Mouse (Mus musculus) left cerebral cortex, postnatal 4 days (tissue): ENCODE data around the gene Vac14. TPM values are rescaled to one million over a fixed set of nuclear protein-coding genes. Genes with fewer than 3 reads are reported as not detected.
"Not testable (repeated sequence)": the region's sequence is repeated elsewhere in the genome, so short reads cannot be mapped to it uniquely, and the experiment has no call there.

ENCODE experiments used
- DNase-seq: peaks from one replicate; pipeline ENCODE4 v3.0.0-alpha.2; 2022
- intact Hi-C: fragments of 180-260 bp; cut with DNase I; formaldehyde crosslinking; loops from one replicate; pipeline ENCODE4 v1.15.1; 2025
- total RNA-seq, 2 experiments: library from RNA; stranded (reverse); gene quantifications; 2 replicates each; pipeline ENCODE4 v1.2.3; 2021

The Vac14 gene
- total RNA-seq, 2 experiments from 2014 or later: 47.3 to 49.0 TPM

DNA sequence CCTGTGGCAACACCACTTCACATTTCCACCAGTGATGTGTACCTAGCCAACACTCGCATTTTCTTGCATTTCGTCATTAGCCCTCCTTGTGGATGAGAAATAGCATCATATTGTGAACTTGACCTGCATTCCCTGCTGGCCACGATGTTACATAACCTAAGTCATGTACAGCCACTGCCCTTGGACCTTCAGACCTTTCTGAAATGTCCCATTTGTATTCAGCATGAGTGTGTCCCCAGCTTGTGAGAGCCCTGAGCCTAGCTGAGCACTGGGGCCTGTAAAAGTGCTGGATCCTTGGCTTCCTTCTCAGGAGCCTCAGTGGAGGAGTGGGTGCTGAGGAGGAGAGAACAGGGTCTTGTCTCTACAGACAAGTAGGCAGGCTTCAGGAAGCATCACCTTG is 27.0 kb downstream of the Vac14 start:
- intact Hi-C loops: loop anchor here (10.0 kb wide), 1 partner anchor 169 kb away; no protein-coding TSS in a partner anchor
- DNase-seq: no peak

DNA sequence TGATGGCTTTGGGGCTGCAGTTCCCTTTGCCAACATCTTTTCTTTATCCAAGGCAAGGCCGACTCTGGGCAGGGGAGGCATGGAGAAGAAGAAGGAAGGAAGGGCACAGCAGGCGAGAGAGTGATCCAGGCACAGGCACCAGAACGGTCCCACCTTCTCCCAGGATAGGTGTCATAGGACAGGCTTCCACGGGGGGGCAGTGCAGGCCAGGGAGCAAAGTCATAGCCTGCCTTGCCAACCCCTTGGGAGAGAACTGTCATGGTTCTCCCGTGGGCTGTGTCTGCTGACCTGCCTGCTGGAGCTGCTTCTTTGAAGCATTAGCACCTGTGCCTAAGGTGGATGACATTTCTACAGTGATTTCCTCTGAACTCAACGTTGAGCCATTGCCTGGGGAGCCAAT is 27.7 kb downstream of the Vac14 start:
- peak; percentile 85 for DNase-seq
- intact Hi-C loops: loop anchor here (2.0 to 10.0 kb wide), 2 partner anchors 81 to 169 kb away; no protein-coding TSS in a partner anchor

DNA sequence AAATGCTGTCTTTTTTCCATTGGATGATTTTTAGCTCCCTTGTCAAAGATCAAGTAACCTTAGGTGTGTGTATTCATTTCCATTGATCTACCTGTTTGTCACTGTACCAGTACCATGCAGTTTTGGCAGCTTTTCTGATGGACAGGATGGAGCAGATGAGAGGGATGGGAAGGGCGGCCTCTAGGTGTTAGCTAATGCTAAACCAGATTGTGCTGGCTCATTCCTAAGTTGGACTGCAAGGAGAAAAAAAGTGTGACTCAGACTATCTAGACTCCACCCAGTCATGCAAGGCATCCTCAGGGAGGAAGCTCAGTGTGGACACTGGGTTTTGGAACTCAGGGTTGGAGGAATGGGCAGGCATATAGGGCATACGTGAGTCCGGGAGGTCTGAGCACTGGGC is 30.2 kb downstream of the Vac14 start:
- intact Hi-C loops: loop anchor here (10.0 kb wide), 1 partner anchor 166 kb away; no protein-coding TSS in a partner anchor
- no peak for DNase-seq

DNA sequence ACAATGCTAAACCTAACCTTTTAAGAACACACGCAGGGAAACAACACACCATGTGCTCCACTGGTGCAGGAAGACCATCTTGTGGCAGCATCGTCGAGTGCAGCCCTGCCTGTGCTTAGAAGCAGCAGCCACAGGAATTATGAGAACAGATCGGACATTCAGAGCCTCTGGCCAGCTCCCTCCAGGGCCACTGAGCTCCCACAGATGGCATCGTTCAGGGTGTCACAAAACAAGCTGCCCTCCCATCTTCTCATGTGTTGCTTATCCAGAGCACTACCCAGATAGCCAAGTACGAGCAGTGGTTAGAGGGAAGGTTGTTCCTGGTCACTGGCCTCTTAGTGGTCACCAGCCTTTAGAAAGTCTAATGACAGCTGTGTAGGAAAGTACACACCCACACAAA is 30.9 kb downstream of the Vac14 start:
- no peak for DNase-seq
- intact Hi-C loops: loop anchor here (10.0 kb wide), 1 partner anchor 166 kb away; no protein-coding TSS in a partner anchor

DNA sequence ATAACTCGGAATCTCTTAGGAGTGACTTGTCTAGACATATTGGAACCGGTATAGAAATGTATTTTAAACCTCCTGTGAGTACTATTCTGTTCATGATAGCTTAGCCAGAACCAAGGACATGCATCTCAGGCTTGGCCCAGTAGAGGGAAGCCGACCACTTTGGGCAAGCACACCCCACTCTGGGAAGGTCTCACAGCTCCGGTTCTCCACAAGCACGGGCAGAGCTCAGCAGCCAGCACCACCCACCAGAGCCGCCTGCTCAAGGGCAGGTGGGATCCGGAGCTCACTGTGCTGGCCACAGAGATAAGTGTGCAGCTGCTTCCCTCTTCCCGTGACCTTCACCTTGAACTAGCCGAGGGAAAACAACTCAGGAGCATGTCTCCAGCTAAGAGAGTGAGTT is 32.5 kb downstream of the Vac14 start:
- intact Hi-C loops: no loop called here
- DNase-seq: no peak

DNA sequence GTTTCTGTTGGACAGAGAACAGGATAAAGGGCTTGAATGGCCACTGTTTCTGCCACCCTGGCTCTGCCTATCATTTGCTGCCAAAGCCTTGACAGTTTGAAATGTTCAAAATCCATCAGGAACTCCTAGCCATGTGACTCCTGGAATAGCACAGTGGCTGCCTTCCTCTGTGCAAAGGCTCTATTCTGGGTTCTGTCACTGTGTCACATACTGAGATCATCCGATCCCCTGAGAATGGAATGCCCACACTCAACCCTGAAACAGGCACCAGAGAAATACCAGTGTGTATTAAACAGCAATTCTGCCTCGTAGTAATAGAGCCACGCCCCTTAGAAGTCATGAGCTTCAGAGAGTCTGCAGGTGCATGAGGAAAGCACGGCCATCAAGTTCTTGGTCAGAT is 33.5 kb downstream of the Vac14 start:
- intact Hi-C loops: no loop called here
- no peak for DNase-seq

DNA sequence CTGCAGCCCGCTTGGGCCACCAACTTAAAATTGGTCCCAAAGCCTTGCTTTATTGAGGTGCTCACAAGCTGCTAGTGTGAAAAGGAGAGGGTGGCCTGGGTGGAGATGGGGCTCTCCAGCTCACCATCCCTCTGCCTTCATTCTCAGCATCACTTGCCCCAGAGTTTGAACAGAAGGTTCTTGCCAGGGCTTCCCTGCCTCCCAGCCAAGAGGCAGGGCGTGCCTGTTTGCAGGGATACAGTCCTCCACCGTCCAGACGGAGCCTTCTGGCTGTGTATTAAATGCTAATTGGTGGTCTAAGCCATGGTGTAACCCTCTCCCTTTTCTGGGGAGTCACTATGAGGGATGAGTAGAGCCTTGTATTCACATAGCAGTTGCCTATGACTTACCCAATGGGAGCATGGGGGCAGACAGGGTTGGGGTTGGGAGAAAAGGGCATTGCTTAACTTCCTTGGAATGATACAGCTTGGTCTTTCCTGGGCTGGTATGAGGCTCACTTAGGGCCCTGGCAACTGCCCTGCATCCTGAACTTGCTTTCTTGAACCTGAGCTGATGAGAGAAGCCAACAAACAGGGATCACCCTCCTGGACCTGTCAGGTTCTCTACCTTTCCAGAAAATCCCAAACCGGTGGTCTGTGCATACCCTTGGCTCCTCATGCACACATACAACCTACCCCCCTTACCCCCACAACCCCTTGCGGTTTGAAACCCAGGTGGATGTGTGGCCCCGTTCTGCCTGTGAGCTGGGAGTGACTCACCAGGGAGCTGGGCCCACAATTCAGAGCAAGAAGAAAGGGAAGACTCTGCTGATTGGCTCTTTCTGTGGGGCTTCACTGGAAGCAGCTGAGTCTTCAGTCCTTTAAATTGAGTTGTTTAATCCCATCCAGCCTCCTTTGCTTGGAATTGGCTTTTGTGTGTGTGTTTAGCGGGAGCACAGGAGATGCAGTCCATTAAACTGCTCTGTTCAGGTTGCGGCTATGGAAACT is 36.0 kb downstream of the Vac14 start:
- intact Hi-C loops: no loop called here
- DNase-seq: peak; percentile 24

DNA sequence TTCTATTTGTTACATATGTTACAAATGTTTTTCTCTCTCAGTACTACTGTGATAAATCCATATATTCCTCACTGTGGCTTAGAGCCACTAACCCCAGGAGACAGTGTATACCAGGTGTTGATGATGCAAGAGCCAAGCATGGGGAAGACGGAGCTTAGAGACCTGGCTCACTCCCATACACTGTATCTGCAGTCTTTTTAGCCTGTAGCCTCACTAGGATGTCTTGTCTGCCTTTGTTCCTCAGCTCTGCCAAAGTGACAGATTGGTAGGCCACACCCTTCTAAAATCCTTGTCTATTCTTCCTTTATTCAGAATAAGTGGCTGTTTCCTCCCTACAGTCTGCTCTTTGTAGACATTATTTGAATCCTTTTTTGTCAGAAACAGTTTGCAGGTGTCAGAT is 37.4 kb downstream of the Vac14 start:
- intact Hi-C loops: no loop called here
- DNase-seq: peak; percentile 31

DNA sequence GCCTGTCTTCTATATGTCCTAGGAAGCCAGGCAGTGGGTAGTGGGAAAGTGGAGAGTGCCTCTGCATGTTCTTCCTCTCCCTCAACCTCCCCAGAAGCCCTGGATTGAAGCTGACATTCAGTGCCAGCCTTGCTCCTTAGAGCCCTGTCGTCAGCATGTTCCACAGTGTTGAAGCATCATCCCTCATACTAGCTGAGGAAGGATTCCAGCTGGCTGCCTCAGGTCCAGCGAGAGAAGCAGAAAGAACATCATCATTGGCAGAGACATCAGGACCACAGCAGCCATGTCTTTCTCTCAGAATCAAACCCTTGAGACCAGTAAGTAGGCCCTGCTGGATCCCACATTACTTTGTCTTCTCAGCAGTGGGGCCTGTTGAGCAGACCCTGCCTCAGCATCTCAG is 39.3 kb downstream of the Vac14 start:
- DNase-seq: no peak
- intact Hi-C loops: no loop called here

DNA sequence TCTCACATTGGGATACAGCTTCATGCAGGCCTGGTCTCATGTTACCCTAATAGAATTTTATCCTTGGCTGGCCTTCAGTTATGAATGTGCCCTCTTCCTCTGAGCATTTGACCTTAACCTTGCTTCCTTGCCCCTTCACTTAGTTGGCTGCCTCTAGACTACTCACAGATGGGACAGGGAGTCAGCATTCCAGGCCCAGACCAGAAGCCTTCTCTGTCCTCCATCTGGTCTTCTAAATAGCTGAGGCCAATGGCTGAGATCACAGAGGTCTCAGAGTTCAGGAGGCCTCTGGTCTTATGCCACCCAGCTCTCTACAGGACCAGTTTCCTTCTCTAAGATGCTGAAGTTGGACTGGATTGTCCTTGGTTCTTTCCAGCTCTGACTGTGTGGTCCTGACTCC is 41.7 kb downstream of the Vac14 start:
- intact Hi-C loops: loop anchor here (5.0 kb wide), 1 partner anchor 62 kb away; the partner anchor contains the start of gene Mtss1l
- no peak for DNase-seq

DNA sequence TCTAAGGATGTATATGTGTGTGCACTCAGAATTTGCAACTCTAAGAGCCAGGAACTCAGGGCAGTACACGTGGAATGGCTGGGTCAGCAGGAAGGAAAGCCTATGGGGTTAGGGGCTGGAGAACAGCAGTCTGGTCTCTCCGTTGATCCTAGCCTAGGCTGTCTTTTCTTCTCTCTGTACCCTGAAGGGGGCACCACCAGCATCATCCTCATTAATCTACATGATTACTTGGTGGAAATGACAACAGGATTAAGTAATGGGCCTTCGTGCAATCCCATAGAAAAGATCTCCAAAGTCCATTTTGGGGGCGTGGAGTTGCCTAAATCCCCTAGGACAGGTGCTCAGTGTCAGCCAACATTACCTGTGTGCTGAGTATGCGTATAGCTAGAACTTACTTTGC is 44.2 kb downstream of the Vac14 start:
- intact Hi-C loops: loop anchor here (5.0 kb wide), 1 partner anchor 60 kb away; the partner anchor contains the start of gene Mtss1l
- peak; percentile 32 for DNase-seq

DNA sequence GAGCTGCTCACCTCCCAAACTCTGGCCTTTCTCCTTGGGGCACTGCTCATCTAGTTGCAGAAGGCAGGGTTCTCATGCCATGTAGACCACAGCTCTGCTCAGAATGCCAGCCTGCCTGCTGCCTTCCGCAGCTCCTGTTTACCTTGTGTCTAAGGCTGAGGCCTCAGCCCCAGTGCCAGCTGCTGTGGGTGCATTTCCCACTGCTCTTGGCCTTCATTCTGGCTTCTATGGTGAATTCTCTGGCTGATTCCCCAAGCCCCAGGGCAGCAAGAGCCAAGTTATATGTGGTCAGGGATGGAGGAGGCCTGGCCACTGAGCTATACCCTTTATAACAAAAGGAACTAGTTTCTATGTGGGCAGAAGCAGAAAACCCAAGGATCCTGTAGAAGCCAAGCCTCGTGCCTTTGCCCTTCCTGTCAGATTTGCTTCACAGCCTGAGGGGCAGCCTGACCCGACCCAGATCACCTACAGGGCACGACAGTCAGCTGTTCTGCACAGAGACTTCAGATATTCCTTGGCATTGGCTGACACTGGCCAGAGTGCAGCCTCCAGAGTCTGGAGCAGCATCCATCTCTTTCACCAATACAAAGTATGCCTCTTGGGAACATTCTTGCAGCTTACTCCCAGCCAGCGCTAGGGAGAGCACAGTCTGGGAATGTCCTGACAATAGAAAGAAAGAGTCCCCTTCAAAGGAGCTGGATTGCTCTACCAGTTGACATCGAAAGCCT is 44.8 kb downstream of the Vac14 start:
- peak; percentile 65 for DNase-seq
- intact Hi-C loops: loop anchor here (5.0 kb wide), 1 partner anchor 59 kb away; the partner anchor contains the start of gene Mtss1l

DNA sequence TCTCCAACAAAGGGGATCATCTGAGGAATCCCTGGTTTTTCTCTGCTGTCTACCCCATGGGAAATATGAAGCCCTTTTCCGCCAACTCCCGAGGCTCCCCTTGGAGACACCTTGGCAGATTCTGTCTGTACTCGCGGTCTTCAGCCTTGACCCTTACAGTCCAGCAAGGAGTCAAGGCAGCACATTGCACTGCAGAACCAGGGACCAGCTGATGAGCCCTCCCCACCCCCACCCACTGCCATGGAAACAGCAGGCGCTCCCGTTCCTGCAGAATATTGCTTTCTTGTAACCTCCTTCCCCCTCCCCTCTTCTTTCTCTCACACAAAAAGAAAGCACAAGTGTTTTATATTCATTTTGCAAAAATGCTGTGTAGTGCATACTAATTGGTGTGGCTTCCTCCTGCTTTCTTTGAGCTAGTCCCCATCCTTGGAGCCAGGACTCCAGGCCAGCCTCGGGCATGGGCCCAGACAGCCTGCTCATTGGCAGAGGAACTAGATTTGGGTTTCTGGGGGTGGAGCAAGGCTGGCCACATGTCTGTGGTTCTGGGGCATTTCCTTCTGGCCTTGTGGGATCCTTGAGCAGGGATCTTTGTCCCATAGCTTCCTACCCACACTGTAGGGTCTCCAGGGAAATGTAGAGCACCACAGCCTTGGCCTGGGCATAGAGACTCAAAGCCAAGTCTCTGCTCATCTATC is 46.0 kb downstream of the Vac14 start:
- DNase-seq: peak; percentile 92
- intact Hi-C loops: loop anchor here (5.0 kb wide), 1 partner anchor 58 kb away; the partner anchor contains the start of gene Mtss1l

DNA sequence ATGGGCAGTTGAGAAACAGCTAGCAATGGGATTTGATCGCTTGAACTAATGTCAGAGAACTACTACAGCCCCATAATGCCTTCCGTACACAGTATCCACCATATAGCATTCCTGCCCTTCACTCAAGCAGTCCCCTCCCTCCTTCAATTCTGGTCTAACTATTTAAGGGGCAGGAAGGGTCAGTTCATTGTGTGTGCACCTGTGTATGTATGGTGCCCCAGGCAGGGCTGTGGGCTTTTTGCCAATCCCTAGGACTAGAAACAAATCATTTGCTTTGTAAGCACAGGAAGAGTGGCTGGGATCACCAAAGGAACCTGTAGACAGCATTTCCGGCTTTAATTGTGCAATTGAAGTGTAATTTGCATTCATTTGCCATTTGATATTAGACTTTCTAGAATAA is 46.6 kb downstream of the Vac14 start:
- intact Hi-C loops: loop anchor here (5.0 kb wide), 1 partner anchor 57 kb away; the partner anchor contains the start of gene Mtss1l

DNA sequence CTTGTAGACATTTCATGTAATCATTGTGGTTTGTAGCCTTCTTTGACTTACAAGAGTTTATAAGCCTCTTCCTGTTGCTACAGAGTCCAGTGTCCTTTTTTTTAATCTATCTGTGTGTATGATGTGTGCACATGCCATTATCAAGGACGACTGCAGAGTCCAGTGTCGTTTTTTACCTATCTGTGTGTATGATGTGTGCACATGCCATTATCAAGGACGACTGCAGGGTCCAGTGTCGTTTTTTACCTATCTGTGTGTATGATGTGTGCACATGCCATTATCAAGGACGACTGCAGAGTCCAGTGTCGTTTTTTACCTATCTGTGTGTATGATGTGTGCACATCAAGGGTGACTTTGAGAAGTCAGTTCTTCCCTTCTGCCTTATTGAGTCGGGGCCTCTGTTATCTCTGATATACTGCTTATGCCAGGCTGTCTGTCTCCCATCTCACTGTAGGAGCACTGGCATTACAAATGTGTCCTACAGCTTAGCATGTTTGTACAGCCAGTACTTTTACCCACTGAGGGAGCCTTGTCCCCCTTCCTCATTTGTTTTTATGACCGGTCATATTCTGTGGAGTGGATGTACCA is 49.3 kb downstream of the Vac14 start:
- intact Hi-C loops, DNase-seq: not testable (repeated sequence)

More for the DNA sequence above, 46.6 kb downstream of the Vac14 start:
- DNase-seq: no peak

DNA sequence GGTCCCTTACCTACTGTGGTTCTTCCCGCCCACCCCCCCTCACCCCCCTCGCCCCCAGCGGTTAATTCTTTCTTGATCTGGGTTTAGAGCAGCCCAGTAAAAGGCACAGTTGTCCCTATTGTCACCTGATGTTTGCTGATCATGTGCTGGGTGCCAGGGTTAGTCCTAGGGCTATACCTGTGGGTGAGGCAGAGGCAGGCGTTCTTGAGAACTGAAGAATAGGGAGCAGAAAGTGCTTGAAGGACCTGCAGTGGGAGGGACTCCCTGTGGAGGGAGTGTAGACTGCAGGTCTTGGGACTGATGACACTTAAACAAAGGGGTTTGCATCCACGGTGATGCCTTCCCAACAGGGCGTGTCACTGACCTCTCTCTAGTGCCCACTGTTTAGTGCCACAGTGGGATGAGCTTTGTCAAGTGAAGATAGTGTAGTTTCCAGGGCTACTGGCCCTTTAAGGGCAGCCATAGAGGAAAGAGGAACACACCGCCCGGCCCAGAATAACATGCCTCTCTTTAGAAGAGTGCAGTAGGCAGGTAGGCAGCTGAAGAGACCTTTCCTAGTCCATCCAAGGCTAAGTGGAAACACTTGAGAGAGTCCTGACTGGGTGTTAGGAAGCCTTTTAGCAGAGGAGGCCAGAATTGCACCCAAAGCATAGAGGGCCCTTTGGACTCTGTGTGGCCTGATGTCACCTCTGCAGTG is 51.7 kb downstream of the Vac14 start:
- DNase-seq: no peak
- intact Hi-C loops: no loop called here

DNA sequence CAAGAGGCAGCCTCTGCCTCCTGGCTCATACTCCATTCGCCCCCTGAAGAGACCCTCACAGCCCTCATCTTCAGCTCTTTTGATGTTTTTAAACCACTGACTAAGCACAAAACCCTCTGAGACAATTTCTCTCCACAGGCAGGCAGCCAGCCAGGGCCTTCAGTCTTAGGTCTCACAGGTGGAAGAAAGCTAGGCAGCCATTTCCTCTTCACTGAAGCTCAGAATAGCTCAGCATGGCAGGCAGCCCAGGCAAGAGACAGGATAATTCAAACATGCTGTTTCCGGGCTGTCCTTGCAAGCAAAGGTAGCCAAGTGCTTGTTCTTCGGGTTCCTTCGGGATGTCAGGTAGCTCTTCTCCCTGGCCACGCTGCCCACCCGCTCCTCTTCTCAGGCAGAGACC is 52.9 kb downstream of the Vac14 start:
- intact Hi-C loops: no loop called here
- DNase-seq: peak; percentile 34

DNA sequence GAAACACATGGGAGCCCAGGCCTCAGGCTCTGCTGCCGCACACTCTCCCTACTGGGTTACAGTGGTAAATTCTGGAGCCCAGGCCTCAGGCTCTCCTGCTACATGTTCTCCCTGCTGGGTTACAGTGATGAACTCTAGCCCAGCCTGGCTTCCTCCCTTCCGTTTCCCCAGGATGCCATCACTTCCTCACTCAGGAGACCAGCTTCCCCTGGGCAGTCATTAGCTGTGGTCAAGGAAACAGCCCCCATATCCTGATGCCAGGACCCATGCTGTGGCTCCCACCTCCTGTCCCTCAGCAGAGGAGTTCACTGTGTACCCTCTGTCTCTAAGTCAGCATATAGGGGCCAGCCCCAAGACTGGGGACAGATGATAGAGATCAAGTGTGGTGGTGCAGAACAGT is 53.7 kb downstream of the Vac14 start:
- no peak for DNase-seq
- intact Hi-C loops: no loop called here

DNA sequence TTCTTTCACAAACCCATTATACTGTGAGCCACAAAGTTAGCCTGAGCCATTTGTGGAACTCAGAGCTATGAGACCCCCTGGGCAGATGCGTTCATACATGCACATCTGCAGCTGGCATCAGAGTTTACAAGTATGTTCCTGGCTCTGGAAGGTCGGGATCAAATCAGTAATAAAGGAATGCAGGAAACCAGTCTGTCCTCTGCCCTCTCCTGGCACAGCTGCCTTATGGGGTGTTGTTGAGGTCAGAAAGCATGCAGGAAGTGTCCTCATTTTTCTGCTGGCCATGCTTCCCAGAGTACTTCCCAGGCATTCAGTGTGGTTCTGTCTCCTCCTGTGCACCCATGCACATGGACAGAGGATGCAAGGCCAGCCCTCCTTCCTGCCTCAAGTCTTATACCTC is 54.8 kb downstream of the Vac14 start:
- intact Hi-C loops: no loop called here

DNA sequence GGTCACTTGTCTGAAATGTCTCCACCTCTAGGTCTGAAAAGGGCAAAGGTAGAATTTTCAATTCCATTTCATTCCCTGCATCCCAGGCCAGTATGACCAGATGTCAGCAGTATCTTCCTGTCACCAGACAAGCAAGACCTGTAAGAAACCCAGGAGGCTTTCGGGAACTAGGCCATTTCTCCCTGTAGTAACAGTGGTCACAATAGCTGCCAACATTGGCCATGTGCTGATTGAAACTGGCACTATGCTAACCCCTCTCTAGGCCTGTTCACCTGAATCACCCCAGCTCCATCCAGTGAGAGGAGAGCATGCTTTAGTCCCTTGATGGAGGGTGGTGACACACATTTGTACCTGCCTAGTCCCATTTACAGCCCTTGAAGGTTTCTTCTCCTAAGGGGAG is 56.2 kb downstream of the Vac14 start:
- intact Hi-C loops: no loop called here
- no peak for DNase-seq

More for the DNA sequence above, 54.8 kb downstream of the Vac14 start:
- no peak for DNase-seq
